Mouse (Mus musculus): ENCODE data around the gene Polr2i. TPM values are rescaled to one million over a fixed set of nuclear protein-coding genes. Genes with fewer than 3 reads are reported as not detected.
"Not testable (repeated sequence)": the region's sequence is repeated elsewhere in the genome, so short reads cannot be mapped to it uniquely, and the experiment has no call there.

Polr2i gene
- polyA plus RNA-seq, 1 experiment from 2014 or later: 116 TPM

- 57% methylated on average over 6 of the region's 6 CpGs for WGBS
- peaks cover 24% of the 10 kb centered on the region for H3K4me1 ChIP-seq (replicated peaks)
- no peak overlapping the region for H3K9ac ChIP-seq
Observed at GRCm38 (mm10) chr7:30195461-30195860, 36.3 kb upstream of the Polr2i start.

GRCm38 (mm10) chr7:30196171-30196570 is 35.6 kb upstream of the Polr2i start:
- peaks cover 24% of the 10 kb centered on the region for H3K4me1 ChIP-seq (replicated peaks)
- H3K36me3 ChIP-seq: peaks cover 12% of the 10 kb centered on the region; the same call in 1 of the 2 replicates
- no peak overlapping the region for H3K27ac ChIP-seq
- H3K9ac ChIP-seq: 0 out of 2 replicates have a peak overlapping the region, but pooled peaks have one; percentile 5
- no peak; the same call in 1 of the 2 replicates for ATAC-seq
- H3K27me3 ChIP-seq (replicated peaks): no peaks in the 10 kb centered on the region
- H3K9me3 ChIP-seq: no peaks in the 10 kb centered on the region
- no peak overlapping the region for H3K4me2 ChIP-seq (replicated peaks)
- no peak overlapping the region for H3K4me3 ChIP-seq (replicated peaks)
- WGBS: 56% methylated on average over 6 of the region's 6 CpGs

More at GRCm38 (mm10) chr7:30195461-30195860, 36.3 kb upstream of the Polr2i start:
- H3K36me3 ChIP-seq: peaks cover 19% of the 10 kb centered on the region
- ATAC-seq: no peak
- 0 out of 2 replicates have a peak overlapping the region, but pooled peaks have one; percentile 70 for H3K4me3 ChIP-seq (replicated peaks)
- H3K27me3 ChIP-seq (replicated peaks): no peaks in the 10 kb centered on the region
- H3K27ac ChIP-seq: no peak overlapping the region
- peak overlapping the region; percentile 72 for H3K4me2 ChIP-seq (replicated peaks)
- H3K9me3 ChIP-seq: no peaks in the 10 kb centered on the region

DNA sequence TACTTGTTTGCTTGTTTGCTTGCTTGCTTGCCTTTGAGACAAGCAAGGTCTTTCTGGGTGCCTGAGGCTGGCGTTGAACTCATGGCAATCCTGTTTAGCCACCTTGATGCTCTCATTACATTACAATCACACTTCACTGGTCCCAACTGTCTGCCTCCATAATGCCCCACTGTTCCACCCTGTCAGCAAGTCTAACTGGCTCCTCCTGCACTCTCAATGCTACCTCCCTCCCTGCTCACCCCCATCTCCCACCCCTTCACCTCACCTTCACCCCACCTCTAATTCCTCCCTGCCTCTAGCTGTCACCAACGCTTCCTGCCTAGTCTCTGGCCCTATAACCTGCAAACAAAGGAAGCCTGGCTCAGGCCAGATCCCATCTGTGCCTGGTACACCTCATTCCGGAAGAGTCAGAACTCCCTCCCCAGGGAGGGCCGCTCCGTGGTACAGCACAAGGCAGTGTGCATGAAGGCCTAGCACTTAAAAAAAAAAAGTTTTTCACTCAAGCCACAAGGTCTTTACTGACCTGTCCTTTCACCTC is 34.1 kb upstream of the Polr2i start:
- H3K4me3 ChIP-seq (replicated peaks): no peak overlapping the region
- H3K27me3 ChIP-seq (replicated peaks): no peaks in the 10 kb centered on the region
- H3K4me2 ChIP-seq (replicated peaks): no peak overlapping the region
- peaks cover 22% of the 10 kb centered on the region for H3K4me1 ChIP-seq (replicated peaks)
- 51% methylated on average over 5 of the region's 5 CpGs for WGBS
- H3K9me3 ChIP-seq: no peaks in the 10 kb centered on the region
- ATAC-seq: no peak
- no peak overlapping the region for H3K9ac ChIP-seq
- no peaks in the 10 kb centered on the region for H3K36me3 ChIP-seq
- no peak overlapping the region for H3K27ac ChIP-seq

- H3K4me3 ChIP-seq (replicated peaks): no peak within 1 kb of the TSS
- no peak within 1 kb of the TSS for H3K27ac ChIP-seq
- H3K9ac ChIP-seq: 0 out of 2 replicates have a peak within 1 kb of the TSS, but pooled peaks have one; percentile 10
- peak within 1 kb of the TSS; percentile 28; the same call in 1 of the 2 replicates for H3K4me2 ChIP-seq (replicated peaks)
- H3K27me3 ChIP-seq (replicated peaks): no peaks in the 10 kb centered on the region
- WGBS: 10% methylated on average over 8 of the region's 8 CpGs
- no peaks in the 10 kb centered on the region for H3K9me3 ChIP-seq
- no peaks in the 10 kb centered on the region for H3K36me3 ChIP-seq
- 0 out of 2 replicates have a peak, but pooled peaks have one; percentile 34 for ATAC-seq
- H3K4me1 ChIP-seq (replicated peaks): peaks cover 13% of the 10 kb centered on the region
Observed at GRCm38 (mm10) chr7:30198481-30198971, 33.2 kb upstream of the Polr2i start, which contains the start of gene Capns1. Capns1 (minus strand) TSS chr7:30198811.

DNA sequence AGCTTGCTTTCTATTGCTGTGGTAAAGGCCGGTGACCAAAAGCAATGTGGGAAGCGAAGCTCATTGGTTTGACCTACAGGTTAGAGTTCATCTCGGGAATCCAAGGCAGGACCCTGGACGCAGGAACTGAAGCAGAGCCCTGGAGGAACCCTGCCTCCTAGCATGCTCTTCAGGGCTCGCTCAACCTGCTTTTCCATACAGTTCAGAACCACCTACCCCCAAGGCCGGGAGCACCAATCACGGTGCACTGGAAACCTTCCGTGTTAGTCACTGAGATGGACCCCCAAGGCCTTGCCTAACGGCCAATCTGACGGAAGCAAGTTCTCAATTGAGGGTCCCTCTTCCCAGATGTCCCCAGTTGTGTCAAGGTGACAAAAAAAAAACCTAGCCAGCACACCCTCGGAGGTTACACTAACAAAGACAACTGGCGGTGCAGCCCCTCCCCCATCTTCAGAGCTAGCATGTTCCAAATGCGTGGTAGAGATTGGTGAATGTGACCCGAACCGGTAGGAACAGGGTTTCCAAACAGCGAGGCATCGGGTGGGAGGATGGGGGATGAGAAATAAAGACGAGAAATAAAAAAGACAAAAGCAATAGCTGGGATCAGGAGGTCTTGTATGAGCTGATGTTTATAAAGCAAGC is 32.1 kb upstream of the Polr2i start:
- ATAC-seq: no peak
- no peak overlapping the region for H3K27ac ChIP-seq
- peaks cover 12% of the 10 kb centered on the region for H3K4me1 ChIP-seq (replicated peaks)
- no peaks in the 10 kb centered on the region for H3K9me3 ChIP-seq
- H3K9ac ChIP-seq: no peak overlapping the region
- 80% methylated on average over 18 of the region's 18 CpGs for WGBS
- H3K4me2 ChIP-seq (replicated peaks): no peak overlapping the region
- no peak overlapping the region for H3K4me3 ChIP-seq (replicated peaks)
- no peaks in the 10 kb centered on the region for H3K36me3 ChIP-seq
- H3K27me3 ChIP-seq (replicated peaks): no peaks in the 10 kb centered on the region

- 78% methylated on average over 5 of the region's 5 CpGs for WGBS
- no peak for ATAC-seq
- H3K9ac ChIP-seq: no peak overlapping the region
Observed at GRCm38 (mm10) chr7:30200200-30200599, 31.5 kb upstream of the Polr2i start.

DNA sequence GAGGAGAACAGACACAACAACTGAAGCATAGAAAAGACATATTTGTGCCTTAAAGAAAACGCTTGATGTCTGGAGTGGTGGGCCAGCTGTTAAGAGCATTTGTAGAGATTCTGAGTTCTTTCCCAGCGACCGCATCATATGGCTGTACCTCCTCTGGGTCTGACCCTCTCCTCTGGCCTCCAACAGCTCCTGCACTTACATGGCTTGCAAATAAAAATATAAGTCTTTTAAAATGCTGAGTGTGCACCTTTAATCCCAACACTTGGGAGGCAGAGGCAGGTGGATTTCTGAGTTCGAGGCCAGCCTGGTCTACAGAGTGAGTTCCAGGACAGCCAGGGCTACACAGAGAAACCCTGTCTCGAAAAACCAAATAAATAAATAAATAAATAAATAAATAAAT is 31.1 kb upstream of the Polr2i start:
- H3K4me3 ChIP-seq (replicated peaks); H3K9ac ChIP-seq; H3K4me1 ChIP-seq (replicated peaks); H3K9me3 ChIP-seq; H3K36me3 ChIP-seq; ATAC-seq; H3K27ac ChIP-seq; H3K4me2 ChIP-seq (replicated peaks); H3K27me3 ChIP-seq (replicated peaks): not testable (repeated sequence)
- 87% methylated on average over 5 of the region's 5 CpGs for WGBS

More at GRCm38 (mm10) chr7:30200200-30200599, 31.5 kb upstream of the Polr2i start:
- Histone ChIP-seq H3K4me2 (replicated peaks) (no peak overlapping the region), H3K4me1 (replicated peaks) (peaks cover 10% of the 10 kb centered on the region), H3K36me3 (no peaks in the 10 kb centered on the region), H3K27ac (no peak overlapping the region), H3K4me3 (replicated peaks) (no peak overlapping the region), H3K27me3 (replicated peaks) (no peaks in the 10 kb centered on the region), H3K9me3 (no peaks in the 10 kb centered on the region)

- Histone ChIP-seq H3K36me3 (no peaks in the 10 kb centered on the region), H3K4me3 (replicated peaks) (no peak overlapping the region)
- 67% methylated on average over 11 of the region's 11 CpGs for WGBS
Observed at GRCm38 (mm10) chr7:30202895-30203690, 28.7 kb upstream of the Polr2i start.

GRCm38 (mm10) chr7:30204380-30204779 is 27.4 kb upstream of the Polr2i start:
- 30% methylated on average over 8 of the region's 8 CpGs for WGBS
- no peak overlapping the region for H3K9ac ChIP-seq
- H3K4me1 ChIP-seq (replicated peaks): no peaks in the 10 kb centered on the region
- peak overlapping the region; percentile 48 for H3K4me2 ChIP-seq (replicated peaks)
- H3K36me3 ChIP-seq: no peaks in the 10 kb centered on the region
- H3K27me3 ChIP-seq (replicated peaks): no peaks in the 10 kb centered on the region
- no peak overlapping the region for H3K27ac ChIP-seq
- ATAC-seq: peak; percentile 87
- no peaks in the 10 kb centered on the region for H3K9me3 ChIP-seq
- 0 out of 2 replicates have a peak overlapping the region, but pooled peaks have one; percentile 9 for H3K4me3 ChIP-seq (replicated peaks)

More at GRCm38 (mm10) chr7:30202895-30203690, 28.7 kb upstream of the Polr2i start:
- H3K27ac ChIP-seq: no peak overlapping the region
- H3K4me2 ChIP-seq (replicated peaks): no peak overlapping the region
- H3K27me3 ChIP-seq (replicated peaks): no peaks in the 10 kb centered on the region
- no peaks in the 10 kb centered on the region for H3K9me3 ChIP-seq
- H3K9ac ChIP-seq: no peak overlapping the region
- ATAC-seq: no peak
- H3K4me1 ChIP-seq (replicated peaks): peaks cover 4% of the 10 kb centered on the region

DNA sequence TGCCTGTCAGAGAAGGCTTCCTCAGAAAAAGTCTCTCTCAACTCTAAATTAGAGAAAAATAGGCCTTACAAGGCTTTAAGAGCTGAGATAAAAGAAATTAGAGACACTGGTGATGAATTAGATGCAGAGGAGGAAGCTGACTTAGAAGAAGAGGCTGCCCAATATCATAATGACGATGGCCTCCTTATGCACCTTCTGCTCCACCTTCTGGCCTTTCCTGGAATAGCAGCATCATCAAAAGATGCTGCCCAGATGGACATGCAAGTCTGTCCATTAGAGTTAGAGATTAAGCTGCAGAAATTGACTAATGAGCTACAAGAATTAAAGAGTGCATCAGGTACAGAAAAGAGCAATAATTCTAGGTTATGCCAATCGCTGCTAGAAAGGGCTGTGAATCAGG is 26.4 kb upstream of the Polr2i start:
- Histone ChIP-seq H3K36me3 (no peaks in the 10 kb centered on the region), H3K9ac (no peak overlapping the region), H3K4me1 (replicated peaks) (no peaks in the 10 kb centered on the region), H3K9me3 (no peaks in the 10 kb centered on the region), H3K4me3 (replicated peaks) (no peak overlapping the region), H3K27ac (no peak overlapping the region), H3K4me2 (replicated peaks) (no peak overlapping the region), H3K27me3 (replicated peaks) (no peaks in the 10 kb centered on the region)
- no peak for ATAC-seq
- 3% methylated on average over 2 of the region's 2 CpGs for WGBS

GRCm38 (mm10) chr7:30206364-30206763 is 25.4 kb upstream of the Polr2i start:
- H3K36me3 ChIP-seq; H3K9ac ChIP-seq; H3K27ac ChIP-seq; H3K4me3 ChIP-seq (replicated peaks); ATAC-seq; H3K27me3 ChIP-seq (replicated peaks); H3K4me2 ChIP-seq (replicated peaks); H3K4me1 ChIP-seq (replicated peaks); H3K9me3 ChIP-seq: not testable (repeated sequence)
- 52% methylated on average over 5 of the region's 5 CpGs for WGBS

DNA sequence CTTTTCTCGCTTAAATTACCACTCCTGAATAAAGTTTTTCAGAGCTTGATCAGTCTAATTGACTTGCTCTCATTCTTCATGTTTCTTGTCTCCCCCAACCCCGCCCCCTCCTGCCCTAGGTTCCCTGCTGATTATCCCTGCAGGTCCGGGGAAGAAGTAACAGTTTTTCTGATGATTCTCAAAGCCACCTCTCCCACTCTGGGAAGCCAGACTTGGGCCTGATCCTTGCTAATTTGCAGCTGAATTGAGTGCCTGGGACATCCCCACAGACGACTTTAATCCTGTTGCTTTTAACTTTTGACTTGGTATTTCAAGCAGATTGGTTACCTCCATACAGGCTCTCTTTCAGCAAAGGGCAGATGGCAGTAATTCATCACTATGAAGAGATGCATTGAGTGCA is 20.7 kb upstream of the Polr2i start:
- Histone ChIP-seq H3K27me3 (replicated peaks) (no peaks in the 10 kb centered on the region), H3K9ac (no peak overlapping the region), H3K9me3 (no peaks in the 10 kb centered on the region), H3K27ac (no peak overlapping the region), H3K4me2 (replicated peaks) (no peak overlapping the region), H3K4me1 (replicated peaks) (no peaks in the 10 kb centered on the region), H3K4me3 (replicated peaks) (no peak overlapping the region), H3K36me3 (no peaks in the 10 kb centered on the region)
- 36% methylated on average over 4 of the region's 4 CpGs for WGBS
- no peak for ATAC-seq

Measured in intestine, embryonic 15.5 days (tissue).